Mouse (Mus musculus): Measurements from ENCODE around the gene Ocln.
A peak's percentile ranks its signal among the peaks of the same experiment; 100 is the strongest.

DNA sequence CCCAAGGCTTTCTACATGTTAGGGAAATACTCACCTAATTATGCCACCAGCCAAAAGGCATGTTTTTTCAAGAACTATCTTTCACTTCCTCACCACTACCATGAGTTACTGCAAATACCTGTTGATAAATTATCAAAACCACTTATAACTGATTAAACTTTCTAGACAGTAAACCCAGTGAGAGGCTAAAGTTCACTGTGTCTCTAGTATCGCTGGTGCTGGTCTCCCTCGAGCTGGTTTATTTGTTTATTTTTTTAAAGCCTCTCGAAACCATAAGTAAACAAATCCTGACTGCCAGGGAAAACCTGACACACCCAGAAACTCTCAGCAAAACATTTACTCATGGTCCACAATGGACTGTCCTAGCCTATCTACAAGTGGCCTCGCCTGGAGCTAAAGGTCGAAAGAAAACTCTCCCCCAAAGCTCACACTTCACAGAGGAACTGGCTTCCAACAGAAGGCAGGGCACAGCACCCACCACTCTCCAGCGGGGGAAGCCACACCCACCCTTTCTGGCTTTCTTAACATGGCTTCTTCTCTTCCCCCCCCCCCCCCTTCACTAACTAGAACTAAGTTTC is 19.6 kb downstream of the Ocln start:
- TF ChIP-seq CTCF (IDR thresholded peaks at IDR 0.05; ENCODE audit: low read depth) (no peak), EP300 (IDR thresholded peaks at IDR 0.05; ENCODE audit: low read depth) (0 out of 2 replicates have a peak, but pooled peaks have one; percentile 23)

Data from liver, postnatal 0 days (tissue).